Mouse (Mus musculus): ENCODE data around the gene Slc12a8.

Slc12a8 gene

GRCm38 (mm10) chr16:33583881-33584454, 66.8 kb downstream of the Slc12a8 start:
- DNase-seq (ENCODE audit: low spot score in 2 of 2) = no peak

DNA sequence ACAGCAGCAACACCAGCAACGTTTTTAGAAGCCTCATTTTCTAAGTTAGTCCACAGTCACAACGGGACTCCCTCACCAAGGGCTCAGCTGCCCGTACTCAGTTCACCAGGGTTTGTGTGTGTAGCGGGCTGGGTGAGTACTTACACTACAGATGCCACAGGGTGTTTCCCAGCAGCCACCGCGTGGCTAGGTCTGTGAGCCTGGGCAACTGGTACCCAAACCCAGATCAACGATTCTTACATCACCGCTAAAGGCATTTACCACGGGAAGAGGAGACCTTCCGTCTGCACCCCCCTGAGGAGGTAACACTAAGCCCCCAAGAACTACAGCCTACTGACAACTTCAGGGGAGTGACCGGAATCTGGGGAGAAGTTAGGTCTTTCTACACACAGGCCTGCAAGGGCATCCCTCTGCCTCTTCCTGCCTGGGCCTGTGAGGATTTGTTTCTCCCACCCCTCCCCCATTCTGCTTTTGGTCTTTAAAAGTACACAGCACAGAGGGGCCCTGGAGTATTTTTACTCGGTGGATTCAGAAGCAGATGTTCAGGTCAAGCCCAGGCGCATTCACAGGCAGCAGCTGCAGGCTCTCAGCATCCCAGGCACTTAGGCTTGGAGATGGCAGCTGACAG, 67.4 kb downstream of the Slc12a8 start:
- DNase-seq (ENCODE audit: low spot score in 2 of 2) = no peak

GRCm38 (mm10) chr16:33585083-33585460, 67.9 kb downstream of the Slc12a8 start:
- DNase-seq (ENCODE audit: low spot score in 2 of 2) = no peak

GRCm38 (mm10) chr16:33587283-33588127, 70.4 kb downstream of the Slc12a8 start:
- no peak for DNase-seq (ENCODE audit: low spot score in 2 of 2)

GRCm38 (mm10) chr16:33588845-33589244, 71.7 kb downstream of the Slc12a8 start:
- DNase-seq (ENCODE audit: low spot score in 2 of 2) = no peak

- DNase-seq (ENCODE audit: low spot score in 2 of 2) = no peak
Measured at GRCm38 (mm10) chr16:33590438-33590837, 73.3 kb downstream of the Slc12a8 start.

DNA sequence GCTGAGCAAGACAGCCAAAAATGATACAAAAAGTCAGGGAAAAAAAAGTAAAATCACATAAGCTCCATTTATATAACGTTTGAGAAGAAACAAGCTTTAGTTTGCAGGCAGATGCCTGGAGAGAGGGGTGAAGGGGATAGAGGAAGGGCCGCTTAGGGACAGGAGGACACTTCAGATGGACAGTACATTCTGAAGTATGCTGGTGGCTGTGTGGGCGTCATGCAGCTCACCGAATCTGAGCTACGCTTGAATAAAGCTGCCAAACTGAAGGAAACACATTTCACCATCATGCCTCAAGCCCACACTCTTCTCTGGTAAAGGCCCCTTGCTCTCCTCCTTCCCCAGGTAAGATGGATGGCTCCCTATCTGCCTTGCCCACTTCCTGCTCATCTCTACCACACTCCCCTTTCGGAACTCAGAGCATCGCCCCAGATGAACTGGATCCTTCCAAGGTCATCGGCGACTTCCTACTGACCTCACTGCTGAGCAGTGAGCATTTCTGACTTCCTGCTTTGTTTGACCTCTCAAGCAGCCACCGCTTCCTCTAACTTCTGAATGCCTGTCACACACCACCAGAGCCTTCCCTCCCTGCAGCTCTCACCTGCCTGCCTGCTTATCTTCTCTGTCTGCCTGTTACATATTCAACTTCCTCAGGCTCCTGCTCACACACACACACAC, 74.4 kb downstream of the Slc12a8 start:
- DNase-seq (ENCODE audit: low spot score in 2 of 2) = no peak

DNA sequence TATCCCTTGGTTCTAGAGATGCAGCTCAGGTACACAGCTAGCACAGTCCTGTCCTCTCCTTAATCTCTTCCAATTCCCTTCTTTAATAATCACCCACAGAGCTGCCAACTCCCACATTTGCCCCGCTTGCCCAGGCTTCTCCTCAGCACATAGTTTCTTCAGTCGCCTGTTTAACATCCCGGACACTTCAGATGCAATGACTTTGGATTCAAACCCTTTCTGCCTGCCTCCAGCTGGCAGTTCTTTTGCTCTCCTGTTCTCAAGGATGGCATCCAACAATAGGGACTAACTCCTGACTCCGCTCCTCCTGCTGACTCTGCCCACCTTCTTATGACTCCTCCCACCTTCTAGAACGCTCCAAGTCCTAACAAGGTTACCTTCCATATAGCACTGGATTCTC, 75.2 kb downstream of the Slc12a8 start:
- DNase-seq (ENCODE audit: low spot score in 2 of 2) = no peak

DNA sequence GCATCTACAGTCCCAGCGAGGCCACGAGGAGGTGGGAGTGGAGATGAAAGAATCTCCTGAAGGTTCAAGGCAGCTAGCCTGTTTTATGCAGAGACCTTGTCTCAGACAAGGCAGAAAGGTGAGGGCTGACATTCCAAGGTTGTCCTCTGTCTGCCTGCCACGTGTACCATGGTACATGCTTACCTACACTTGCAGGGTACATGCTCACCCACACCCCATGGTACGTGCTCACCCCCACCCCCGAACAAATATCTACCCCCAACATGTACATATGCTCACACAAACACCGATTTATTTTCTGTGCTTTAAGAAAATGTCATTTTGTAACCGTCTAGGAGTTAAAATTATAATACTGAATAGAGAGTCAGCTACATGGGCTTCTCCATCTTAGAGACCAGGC, 76.3 kb downstream of the Slc12a8 start:
- no peak for DNase-seq (ENCODE audit: low spot score in 2 of 2)

GRCm38 (mm10) chr16:33594037-33594771, 77.1 kb downstream of the Slc12a8 start:
- DNase-seq (ENCODE audit: low spot score in 2 of 2) = no peak

DNA sequence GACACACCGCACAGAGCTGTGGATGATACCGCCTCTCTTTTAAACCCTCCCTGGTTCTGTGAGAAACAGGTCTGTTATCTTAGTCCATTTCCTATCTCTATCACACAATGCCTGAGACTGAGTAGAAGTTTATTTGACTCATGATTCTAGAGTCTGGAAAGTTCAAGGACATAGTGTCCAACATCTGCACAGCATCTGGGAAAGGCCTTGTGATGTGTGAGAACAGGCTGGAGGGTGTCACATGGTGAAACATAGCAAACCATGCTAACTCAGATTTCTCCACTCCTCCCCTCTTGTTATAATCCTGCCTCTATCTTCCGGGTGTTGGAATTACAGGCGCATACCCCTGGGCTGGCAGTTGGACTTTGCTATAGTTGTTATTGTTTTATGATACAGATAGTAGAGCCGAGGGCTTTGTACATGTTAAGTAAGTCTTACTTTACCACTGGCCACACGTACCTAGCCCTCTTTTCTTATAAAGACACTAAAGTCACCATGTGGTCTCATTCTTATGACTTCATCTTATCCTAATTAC, 78.2 kb downstream of the Slc12a8 start:
- DNase-seq (ENCODE audit: low spot score in 2 of 2) = no peak

DNA sequence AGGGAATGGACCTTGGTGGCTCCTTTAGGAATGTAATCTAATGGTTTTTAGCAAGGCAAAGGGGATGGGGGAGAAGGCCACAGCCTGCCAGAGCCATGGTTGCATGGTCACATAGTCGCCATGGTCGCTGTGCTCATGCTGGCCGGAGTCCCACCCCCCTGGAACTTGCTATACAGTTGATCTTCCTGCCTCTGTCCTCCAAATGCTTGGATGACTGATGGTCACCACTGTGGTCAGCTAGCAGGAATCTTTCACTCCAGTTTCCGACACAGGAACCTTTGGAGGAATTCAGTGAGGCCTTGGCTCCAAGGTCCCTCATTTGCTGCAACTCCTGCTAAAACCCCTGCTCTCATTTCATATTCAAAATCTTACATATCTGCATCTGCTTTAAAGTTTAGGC, 79.1 kb downstream of the Slc12a8 start:
- no peak for DNase-seq (ENCODE audit: low spot score in 2 of 2)

- no peak for DNase-seq (ENCODE audit: low spot score in 2 of 2)
Measured at GRCm38 (mm10) chr16:33600216-33600615, 83.1 kb downstream of the Slc12a8 start.

GRCm38 (mm10) chr16:33601299-33601698, 84.2 kb downstream of the Slc12a8 start:
- DNase-seq (ENCODE audit: low spot score in 2 of 2) = no peak

DNA sequence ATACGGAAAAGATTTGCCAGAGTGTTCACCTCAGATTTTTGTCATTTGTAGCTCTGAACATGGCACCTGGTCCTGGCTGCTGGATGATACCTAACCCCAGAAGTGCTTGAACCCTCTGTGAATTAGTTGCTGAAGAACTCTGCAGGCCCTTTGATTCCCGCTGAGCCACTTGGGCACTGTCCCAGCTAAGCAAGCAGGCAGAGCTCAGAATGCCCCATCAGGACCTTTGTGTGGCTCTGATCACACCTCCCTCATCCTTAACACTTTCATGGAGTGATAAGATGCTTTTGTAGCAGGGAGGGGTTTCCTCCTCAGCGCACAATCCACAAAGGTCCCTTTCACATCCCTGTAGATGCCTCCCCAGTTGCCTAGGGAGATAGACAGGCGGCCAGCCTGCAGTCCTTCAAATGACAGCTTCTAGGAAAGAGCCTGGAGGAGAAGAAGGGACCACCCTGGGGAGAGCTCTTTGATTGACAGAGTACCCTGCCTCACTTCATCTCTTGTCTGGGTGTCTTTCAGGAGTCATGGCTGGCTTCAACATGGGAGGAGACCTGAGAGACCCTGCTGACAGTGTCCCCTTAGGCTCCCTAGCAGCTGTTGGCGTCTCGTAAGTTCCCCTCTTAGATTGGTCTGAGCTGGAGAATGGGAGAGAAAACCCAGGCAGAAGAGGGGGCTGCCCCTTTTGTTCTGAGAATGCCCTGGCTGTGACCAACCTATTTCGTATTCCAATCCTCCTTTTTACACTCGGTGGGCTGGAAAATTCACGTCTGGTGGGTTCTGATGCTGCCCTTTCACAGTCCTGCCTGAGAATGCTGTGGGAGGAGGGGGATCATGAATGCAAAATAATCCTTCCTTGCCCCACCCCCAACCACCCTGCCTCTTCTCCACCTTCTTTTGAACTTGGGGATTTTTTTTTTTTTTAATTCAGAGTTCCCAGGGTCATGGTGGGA, 88.8 kb downstream of the Slc12a8 start:
- DNase-seq (ENCODE audit: low spot score in 2 of 2) = no peak

DNA sequence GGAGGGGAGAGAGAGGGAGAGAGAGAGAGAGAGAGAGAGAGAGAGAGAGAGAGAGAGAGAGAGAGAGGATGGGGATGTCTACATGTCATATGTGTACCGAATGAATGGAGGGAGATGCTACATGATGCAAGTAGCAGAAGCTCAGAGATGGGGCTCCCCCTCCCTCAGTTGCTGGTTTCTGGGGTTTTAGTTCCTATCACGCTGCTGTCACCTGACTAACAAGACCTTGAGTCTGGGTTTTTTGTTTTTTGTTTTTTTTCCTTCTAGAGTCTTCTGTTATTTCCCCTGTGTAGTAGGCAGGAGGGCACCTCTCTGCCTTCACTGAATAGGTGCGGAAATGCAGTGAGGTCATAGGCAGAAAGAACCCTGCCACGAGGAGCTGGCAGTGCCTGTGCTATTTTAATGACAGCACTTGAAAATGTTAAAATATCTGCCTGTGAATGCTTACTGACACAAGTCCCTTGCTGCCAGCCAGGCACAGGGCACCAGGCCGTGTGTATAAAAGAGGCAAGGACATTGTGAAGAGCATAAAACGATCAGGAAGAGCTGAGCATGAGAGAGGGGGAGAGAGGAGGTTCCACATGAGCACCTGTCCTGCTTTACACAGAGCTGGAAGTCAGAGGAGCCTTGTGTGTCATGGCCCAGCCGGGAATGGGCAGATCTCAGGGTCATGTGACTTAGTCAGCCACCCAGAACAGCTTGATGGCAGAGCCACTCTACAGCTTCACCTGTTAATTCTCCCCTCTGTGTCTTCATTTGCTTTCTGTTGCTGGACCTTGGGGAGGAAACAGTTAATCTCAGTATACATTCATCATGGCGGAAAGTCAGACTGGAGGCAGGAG, 89.8 kb downstream of the Slc12a8 start:
- no peak for DNase-seq (ENCODE audit: low spot score in 2 of 2)

DNA sequence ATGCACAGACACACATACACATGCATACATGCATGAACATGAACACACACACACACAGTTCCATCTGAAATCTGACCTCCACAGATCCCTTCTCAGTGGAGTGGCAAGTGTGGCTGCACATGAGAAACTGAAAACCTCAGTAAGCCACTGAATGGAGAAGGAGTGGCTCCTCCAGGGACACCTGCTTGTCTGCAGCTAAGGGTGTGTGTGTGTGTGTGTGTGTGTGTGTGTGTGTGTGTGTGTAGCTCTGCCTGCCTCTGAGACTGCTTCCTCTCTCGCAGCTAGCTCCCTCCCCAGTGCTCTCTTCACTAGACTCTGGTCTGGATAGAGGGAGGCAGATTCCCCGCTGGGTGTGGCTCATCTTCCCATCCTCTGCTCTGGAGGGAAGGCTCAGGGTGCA, 92.4 kb downstream of the Slc12a8 start:
- no peak for DNase-seq (ENCODE audit: low spot score in 2 of 2)

GRCm38 (mm10) chr16:33610466-33610865, 93.3 kb downstream of the Slc12a8 start:
- no peak for DNase-seq (ENCODE audit: low spot score in 2 of 2)

- no peak for DNase-seq (ENCODE audit: low spot score in 2 of 2)
Measured at GRCm38 (mm10) chr16:33611291-33611690, 94.2 kb downstream of the Slc12a8 start.

Measured in frontal cortex, postnatal 10 days (tissue).